Mouse (Mus musculus) cortical plate, adult 2 months (tissue): ENCODE data around the gene Pbx1.

ENCODE experiments used
- CTCF ChIP-seq: fragments of 200-500 bp; IDR thresholded peaks from 2 replicates; pipeline ENCODE4 v1.5.1; 2011; ENCODE audit warnings: mild to moderate bottlenecking, control low read depth, low read length; ENCODE audit not compliant: insufficient read depth; ENCODE audit errors: extremely low read depth
- POLR2A ChIP-seq: fragments of 200-500 bp; IDR thresholded peaks from 2 replicates; pipeline ENCODE4 v1.6.1; 2011; ENCODE audit warnings: mild to moderate bottlenecking, low read length, control low read depth; ENCODE audit not compliant: insufficient read depth; ENCODE audit errors: extremely low read depth

DNA sequence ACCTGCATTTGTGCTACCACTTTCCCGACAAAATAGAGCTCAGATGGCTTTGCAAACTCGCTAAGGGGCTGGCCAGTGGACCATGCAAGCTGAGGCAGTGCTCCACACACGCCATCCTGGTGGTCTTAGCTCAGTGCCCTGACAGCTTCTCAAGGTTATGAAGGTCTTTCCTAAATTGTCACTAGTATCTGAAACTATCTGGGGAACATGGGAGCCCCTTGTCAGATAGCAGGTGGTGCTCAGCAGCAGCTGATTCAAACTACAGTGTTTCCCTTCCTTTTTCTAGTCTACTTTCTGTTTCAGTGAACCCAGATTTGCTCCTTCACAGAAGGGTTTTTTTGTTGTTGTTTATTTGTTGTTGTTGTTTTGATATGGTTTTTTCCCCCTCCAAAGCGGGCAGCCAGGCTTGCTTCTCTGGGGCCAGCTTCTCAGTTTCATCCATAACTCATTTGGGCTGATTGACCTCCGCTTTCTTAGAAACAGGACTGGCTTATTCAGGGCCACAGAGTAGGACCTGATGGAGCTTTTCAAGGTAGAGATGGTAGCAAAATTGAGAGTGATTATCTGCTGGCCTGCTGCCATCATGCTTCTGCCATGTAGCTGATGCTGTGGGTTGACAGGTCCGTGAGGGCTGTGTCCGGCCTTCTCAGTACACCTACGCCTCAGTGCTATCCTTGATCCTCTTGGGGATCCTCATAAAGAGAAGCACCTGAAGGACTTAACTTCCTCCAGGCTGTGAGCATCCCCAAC is 141.7 kb downstream of the Pbx1 start:
- TF ChIP-seq CTCF (no peak), POLR2A (no peak)
